Mouse (Mus musculus): ENCODE results near the gene Vmn1r36.
"Not testable (repeated sequence)": the region's sequence is repeated elsewhere in the genome, so short reads cannot be mapped to it uniquely, and the experiment has no call there.

Gene Vmn1r36

GRCm38 (mm10) chr6:66719068-66719467 is at the start of gene Vmn1r36:
Gene Vmn1r36 (minus strand): TSS chr6:66719168.
- DNase-seq = not testable (repeated sequence)

DNA sequence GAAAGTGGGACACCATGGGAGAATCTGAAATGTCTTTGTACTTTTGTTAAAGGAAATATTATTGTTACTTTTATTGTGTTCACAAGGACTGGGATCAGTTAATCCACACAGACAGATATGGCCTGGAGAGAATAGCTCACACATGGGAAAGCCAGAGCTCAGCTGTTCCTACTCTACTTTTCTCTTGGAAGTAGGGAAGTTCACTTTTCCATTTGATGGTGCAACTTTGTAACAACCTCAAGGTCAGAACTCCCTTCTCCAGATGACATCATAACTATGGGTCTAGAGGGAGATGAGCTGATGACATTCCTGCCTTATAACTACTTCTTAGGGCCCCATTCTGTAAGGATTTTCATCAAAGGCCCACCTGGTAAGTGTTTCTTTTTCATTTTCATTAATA is 10.1 kb upstream of the Vmn1r36 start, which contains the start of gene Vmn1r37:
Vmn1r37 (plus strand) TSS at position 301 of the 400 bp plus-strand sequence.
- not testable (repeated sequence) for DNase-seq

GRCm38 (mm10) chr6:66713854-66714253 is 5.1 kb downstream of the Vmn1r36 start:
- DNase-seq = no peak

DNA sequence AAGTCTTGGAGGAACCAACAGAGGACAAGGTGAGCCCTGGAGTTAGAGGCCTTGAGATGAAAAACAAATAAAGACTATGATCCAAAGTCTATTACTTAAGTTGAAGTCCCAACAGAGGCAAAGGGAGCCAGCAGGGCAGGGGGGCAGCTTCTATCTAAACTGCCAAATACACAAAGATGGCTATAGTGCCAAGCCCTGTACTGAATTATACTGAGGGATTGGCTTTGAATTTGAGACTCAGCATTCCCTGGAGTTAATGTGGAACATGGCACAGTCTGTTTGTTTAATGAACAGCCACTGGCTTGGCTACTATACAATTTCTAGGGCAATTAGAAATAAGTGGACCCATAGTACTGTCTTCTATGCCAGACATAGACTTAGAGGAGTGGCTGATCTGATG is 10.1 kb downstream of the Vmn1r36 start:
- DNase-seq = no peak

DNA sequence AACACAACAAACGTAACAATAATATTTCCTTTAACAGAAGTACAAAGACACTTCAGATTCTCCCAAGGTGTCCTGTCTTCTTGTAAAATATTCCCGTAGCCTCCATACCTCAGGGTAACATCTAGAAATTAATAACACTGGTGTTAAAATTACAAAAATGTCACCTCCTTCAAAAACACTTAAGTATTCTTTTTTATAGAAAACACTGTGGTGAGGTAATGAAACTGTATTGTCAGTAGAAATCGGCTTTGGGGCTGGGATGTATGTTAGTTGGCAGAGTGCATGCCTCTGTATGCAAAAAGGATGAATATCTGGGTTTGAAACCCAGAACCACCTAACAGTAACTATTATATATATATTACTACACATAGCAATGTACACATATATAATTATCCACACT is 33.2 kb downstream of the Vmn1r36 start, which contains the start of gene Vmn1r35:
Vmn1r35 (minus strand) TSS at position 101 of the 400 bp plus-strand sequence.
- DNase-seq = no peak

All from right cerebral cortex, adult 18-20 months (tissue).